Mouse (Mus musculus) kidney, postnatal 25 days (tissue): ENCODE measurements at regions not wholly inside any gene's neighbourhood (a gene's known extent, or its start where the extent isn't known, plus 50 kb on each side); places are given as distances from the start of the nearest gene placed in this dataset.

ENCODE experiments used
- DNase-seq, 2 experiments: peaks; one replicate each; pipeline ENCODE4 v3.0.0; 2021; ENCODE audit warnings: mixed read lengths in 2 of 2

- DNase-seq: no peak
Measured at GRCm38 (mm10) chr5:51110006-51110405, 457.5 kb downstream of the Ppargc1a start.

- no peak for DNase-seq
Measured at GRCm38 (mm10) chr5:51108737-51109136, 458.8 kb downstream of the Ppargc1a start.

- DNase-seq: no peak
Measured at GRCm38 (mm10) chr5:51108181-51108580, 459.3 kb downstream of the Ppargc1a start.

GRCm38 (mm10) chr5:51099902-51100301 is 467.6 kb downstream of the Ppargc1a start:
- no peak for DNase-seq

GRCm38 (mm10) chr5:51072674-51073468 is 494.7 kb downstream of the Ppargc1a start:
- DNase-seq: peak; percentile 14 to 42

- DNase-seq: no peak
Measured at GRCm38 (mm10) chr5:51072146-51072545, 495.4 kb downstream of the Ppargc1a start.

- no peak for DNase-seq
Measured at GRCm38 (mm10) chr5:51069668-51070067, 497.9 kb downstream of the Ppargc1a start.

GRCm38 (mm10) chr5:51045872-51046271 is 521.7 kb downstream of the Ppargc1a start:
- peak; percentile 9 to 33 for DNase-seq

GRCm38 (mm10) chr5:51041541-51042217 is 525.8 kb downstream of the Ppargc1a start:
- DNase-seq: peak; percentile 50 to 70

- peak; percentile 28 to 67 for DNase-seq
Measured at GRCm38 (mm10) chr5:51040926-51041325, 526.6 kb downstream of the Ppargc1a start.

GRCm38 (mm10) chr5:51040463-51040862 is 527.1 kb downstream of the Ppargc1a start:
- DNase-seq: peak; percentile 29 to 63

- peak; percentile 58 to 77 for DNase-seq
Measured at GRCm38 (mm10) chr5:51039713-51040178, 527.8 kb downstream of the Ppargc1a start.

GRCm38 (mm10) chr5:51036450-51036990 is 531.0 kb downstream of the Ppargc1a start:
- no peak for DNase-seq

GRCm38 (mm10) chr5:51028966-51029365 is 538.6 kb downstream of the Ppargc1a start:
- no peak for DNase-seq

GRCm38 (mm10) chr5:50990822-50991537 is 576.5 kb downstream of the Ppargc1a start:
- DNase-seq: no peak
